Mouse (Mus musculus) forebrain, postnatal 0 days (tissue): ENCODE data around the gene Wwc2. TPM values are rescaled to one million over a fixed set of nuclear protein-coding genes. Genes with fewer than 3 reads are reported as not detected.

ENCODE experiments used
- ATAC-seq: fragments of 200-750 bp; cut with Nextera tagmentation; 2 replicates; pipeline ENCODE4 v1.8.0; 2017; ENCODE audit warnings: mild to moderate bottlenecking, moderate library complexity
- DNase-seq: peaks from one replicate; pipeline ENCODE4 v3.0.0-alpha.2; 2015
- H3K27ac ChIP-seq: fragments of 300-500 bp; sonication (generic); 2 replicates; pipeline ENCODE4 v1.5.1; 2014; ENCODE audit warnings: low read depth, mild to moderate bottlenecking, antibody characterized with exemption, low read length, moderate library complexity, mixed read lengths
- H3K27me3 ChIP-seq: fragments of 300-500 bp; sonication (generic); 2 replicates; pipeline ENCODE4 v1.6.1; 2014; ENCODE audit warnings: mild to moderate bottlenecking, low read length, mixed read lengths; ENCODE audit not compliant: insufficient read depth
- H3K36me3 ChIP-seq: fragments of 300-500 bp; sonication (generic); 2 replicates; pipeline ENCODE4 v1.6.1; 2014; ENCODE audit warnings: mild to moderate bottlenecking, moderate library complexity; ENCODE audit not compliant: insufficient read depth
- H3K4me1 ChIP-seq: fragments of 300-500 bp; sonication (generic); 2 replicates; pipeline ENCODE4 v1.6.1; 2014; ENCODE audit warnings: antibody characterized with exemption; ENCODE audit not compliant: insufficient read depth
- H3K4me2 ChIP-seq: fragments of 300-500 bp; sonication (generic); 2 replicates; pipeline ENCODE4 v1.6.1; 2014; ENCODE audit warnings: low read depth, mild to moderate bottlenecking, moderate library complexity
- H3K4me3 ChIP-seq: fragments of 300-500 bp; sonication (generic); 2 replicates; pipeline ENCODE4 v1.5.1; 2014; ENCODE audit warnings: low read depth, low read length, mixed read lengths
- H3K9ac ChIP-seq: fragments of 300-500 bp; sonication (generic); 2 replicates; pipeline ENCODE4 v1.6.1; 2014; ENCODE audit warnings: mild to moderate bottlenecking
- H3K9me3 ChIP-seq: fragments of 300-500 bp; sonication (generic); 2 replicates; pipeline ENCODE4 v1.6.1; 2016; ENCODE audit warnings: low read length
- CTCF ChIP-seq: sonication (generic); IDR thresholded peaks from 2 replicates; pipeline ENCODE4 v1.5.1; 2016; ENCODE audit warnings: antibody characterized with exemption, control low read depth, low read depth
- WGBS: fragments of 180-500 bp; shearing (Covaris S2); extraction: QIAGEN DNeasy Blood & Tissue Kit; methylation state at CpG from one replicate; pipeline ENCODE4 v1.1.7; 2014; 5-methylcytosine and 5-hydroxymethylcytosine counted together
- polyA plus RNA-seq: library from polyadenylated mRNA; unstranded; fragments of >200 nt; fragmentation: Nextera tagmentation; extraction: Ambion mirVana; gene quantifications from 2 replicates; pipeline ENCODE4 v1.2.1, GENCODE M21; 2015
- total RNA-seq: library from RNA; depleted of rRNA; stranded (reverse); fragments of >200 nt; gene quantifications from 2 replicates; pipeline ENCODE4 v1.2.3, GENCODE M21; 2014; rRNA removed

Gene Wwc2
- total RNA-seq (7.8 and 8.4 TPM in 2 replicates), polyA plus RNA-seq (3.1 and 4.7 TPM in 2 replicates)

DNA sequence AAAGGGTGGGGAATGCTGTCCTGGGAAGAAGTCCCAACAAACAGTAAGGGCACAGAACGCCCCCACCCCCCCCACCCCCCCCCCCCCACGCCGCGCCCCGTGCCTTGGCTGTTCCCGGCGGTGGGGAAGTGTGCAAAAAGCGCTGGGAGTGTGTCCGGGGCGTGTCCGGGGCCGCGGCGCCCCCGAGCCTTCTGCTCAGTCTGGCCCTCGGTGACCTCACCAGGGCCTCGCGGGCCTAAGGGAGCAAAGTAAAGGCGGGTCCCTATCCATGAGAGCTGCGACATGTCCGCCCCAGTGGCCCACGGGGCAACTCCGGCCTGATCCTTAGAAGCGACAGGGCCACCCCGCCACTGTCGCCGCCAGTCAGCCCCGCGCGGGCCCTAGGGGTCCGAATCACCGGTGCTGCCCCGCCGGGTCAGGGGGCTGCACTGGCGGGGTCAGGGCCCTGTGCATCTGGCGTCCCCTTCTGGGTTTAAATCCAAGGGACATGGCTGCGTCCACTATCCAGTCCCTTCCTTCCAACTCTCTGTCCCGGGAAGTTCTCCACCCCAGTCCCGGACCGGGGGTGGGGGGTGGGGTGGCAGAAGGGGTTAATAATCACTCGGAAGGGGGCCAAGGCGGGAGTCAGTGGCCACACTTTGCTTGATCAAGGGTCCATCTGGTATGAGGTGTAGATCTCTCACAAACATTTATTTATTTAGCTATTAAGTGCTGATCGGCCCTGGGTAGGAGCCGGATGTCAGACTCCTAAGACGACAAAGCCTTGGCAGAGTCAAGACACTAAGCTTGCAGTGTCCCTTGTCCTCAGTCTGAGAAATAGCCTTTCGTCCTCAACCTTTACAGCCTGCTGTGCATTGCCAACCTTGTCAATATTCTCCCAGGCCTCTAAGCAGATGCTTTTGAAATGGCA lies at the start of gene Wwc2:
Wwc2 (minus strand) TSS at position 14 of the 910 bp plus-strand sequence.
- Histone ChIP-seq H3K36me3 (no peaks in the 10 kb centered on the region), H3K4me2 (peak within 1 kb of the TSS; percentile 89), H3K4me3 (peak within 1 kb of the TSS; percentile 78), H3K4me1 (peaks cover 13% of the 10 kb centered on the region; the same call in 1 of the 2 replicates), H3K27ac (peak within 1 kb of the TSS; percentile 66), H3K27me3 (no peaks in the 10 kb centered on the region; the same call in 1 of the 2 replicates), H3K9ac (peak within 1 kb of the TSS; percentile 82), H3K9me3 (no peaks in the 10 kb centered on the region)
- DNase-seq, result no peak
- ATAC-seq, result peak; percentile 42
- no peak for TF ChIP-seq CTCF
- WGBS, result 7% methylated on average over 37 of the region's 46 CpGs

DNA sequence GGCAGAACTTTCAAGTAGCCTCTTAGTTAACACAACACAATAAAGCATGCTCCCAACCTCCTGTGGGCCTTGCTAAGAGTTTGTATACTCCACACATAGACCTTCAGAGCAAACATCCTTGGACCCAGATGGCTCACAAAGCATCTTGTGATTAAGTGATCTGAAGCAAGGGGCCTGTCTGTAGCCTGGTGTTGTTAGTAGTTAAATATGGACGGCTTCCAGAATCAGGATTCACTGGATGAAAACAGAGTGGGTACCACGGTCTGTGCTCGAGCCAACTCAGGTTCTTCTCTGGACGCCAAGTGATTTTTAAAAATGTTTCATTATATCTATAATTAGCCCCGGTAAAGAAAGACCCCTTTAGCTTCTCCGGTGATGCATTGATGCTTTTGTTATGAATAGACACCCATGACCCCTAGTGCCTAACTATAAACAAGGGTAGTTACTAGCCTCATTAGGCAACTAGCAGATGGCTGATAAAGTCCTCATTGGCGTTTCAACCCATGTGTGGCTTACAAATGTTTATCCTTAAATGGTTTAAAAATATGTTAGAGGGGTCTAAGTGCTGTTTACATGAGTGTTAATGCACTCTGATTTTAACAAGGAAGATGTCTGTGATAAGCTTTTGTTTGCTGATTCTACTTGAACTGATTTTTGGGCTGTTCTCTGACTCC lies 47.7 kb upstream of the Wwc2 start:
- no peaks in the 10 kb centered on the region for H3K4me1 ChIP-seq
- DNase-seq (no peak), ATAC-seq (no peak)
- no peak for TF ChIP-seq CTCF
- no peaks in the 10 kb centered on the region for H3K36me3 ChIP-seq
- no peak overlapping the region for H3K9ac ChIP-seq
- H3K27me3 ChIP-seq, result no peaks in the 10 kb centered on the region
- H3K4me3 ChIP-seq, result no peak overlapping the region
- no peak overlapping the region for H3K4me2 ChIP-seq
- WGBS, result 36% methylated on average over 7 of the region's 7 CpGs
- H3K9me3 ChIP-seq, result no peaks in the 10 kb centered on the region
- no peak overlapping the region for H3K27ac ChIP-seq

DNA sequence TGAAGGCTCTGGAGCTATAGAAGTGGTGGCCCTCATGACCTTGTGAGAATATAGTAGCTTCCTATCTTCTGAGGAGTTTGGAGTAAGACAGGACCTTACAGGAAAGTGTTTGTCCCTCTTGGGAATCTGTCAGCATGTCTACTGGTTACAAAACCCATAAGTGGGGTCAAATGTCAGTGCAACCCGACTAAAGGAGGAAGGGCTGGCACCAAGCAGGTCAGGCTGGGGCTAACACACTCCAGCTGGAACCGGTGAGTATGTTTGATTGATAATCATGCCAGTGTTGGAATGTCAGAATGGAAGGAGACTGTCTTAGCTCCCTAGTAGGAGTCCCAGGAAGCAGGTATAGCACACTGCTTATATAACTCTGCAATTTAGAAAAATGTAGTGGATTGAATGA lies 41.3 kb upstream of the Wwc2 start:
- Histone ChIP-seq H3K4me3 (no peak overlapping the region), H3K9ac (no peak overlapping the region), H3K27me3 (no peaks in the 10 kb centered on the region), H3K9me3 (no peaks in the 10 kb centered on the region), H3K4me2 (no peak overlapping the region), H3K36me3 (no peaks in the 10 kb centered on the region), H3K4me1 (no peaks in the 10 kb centered on the region), H3K27ac (no peak overlapping the region)
- ATAC-seq, result no peak
- WGBS, result 68% methylated on average over 2 of the region's 2 CpGs
- no peak for DNase-seq
- no peak for TF ChIP-seq CTCF

DNA sequence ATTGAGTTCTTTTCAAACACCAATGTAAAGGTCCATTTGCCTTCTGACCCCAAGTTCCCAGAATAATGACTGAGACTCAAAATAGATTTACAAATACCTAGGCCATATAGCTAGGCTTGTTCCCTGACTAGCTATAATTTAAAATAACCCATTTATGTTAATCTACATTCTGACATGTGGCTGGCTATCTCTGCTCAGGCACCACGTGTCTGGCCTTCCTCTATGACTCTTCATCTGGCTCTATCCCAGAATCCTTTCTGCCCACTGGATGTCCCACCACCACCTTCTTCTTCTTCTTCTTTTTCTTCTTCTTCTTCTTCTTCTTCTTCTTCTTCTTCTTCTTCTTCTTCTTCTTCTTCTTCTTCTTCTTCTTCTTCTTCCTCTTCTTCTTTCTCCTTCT lies 39.9 kb upstream of the Wwc2 start:
- ATAC-seq, result no peak
- 76% methylated on average over 1 of the region's 1 CpGs for WGBS

DNA sequence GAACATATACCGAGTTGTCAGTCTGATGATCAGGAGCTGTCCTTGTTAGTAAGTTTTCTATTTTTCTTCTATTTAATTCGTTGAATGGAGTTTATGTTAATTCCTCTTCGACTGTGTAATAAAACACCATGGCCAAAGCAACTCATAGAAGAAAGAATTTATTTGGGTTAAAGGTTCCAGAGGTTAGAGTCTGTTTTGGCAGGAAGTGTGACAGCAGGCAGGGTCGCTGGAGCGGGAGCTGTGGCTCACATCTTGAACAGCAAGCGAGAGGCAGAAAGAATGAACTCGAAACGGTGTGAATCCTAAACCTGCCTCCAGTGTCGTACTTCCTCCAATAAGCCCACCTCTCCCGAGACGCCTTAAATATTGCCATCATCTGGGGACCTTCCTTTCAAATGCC lies 36.1 kb upstream of the Wwc2 start:
- H3K9me3 ChIP-seq, result no peaks in the 10 kb centered on the region
- WGBS, result 39% methylated on average over 11 of the region's 11 CpGs
- no peaks in the 10 kb centered on the region for H3K4me1 ChIP-seq
- no peaks in the 10 kb centered on the region for H3K36me3 ChIP-seq
- H3K27ac ChIP-seq, result no peak overlapping the region
- H3K4me2 ChIP-seq, result no peak overlapping the region
- no peak for ATAC-seq
- no peak for TF ChIP-seq CTCF
- H3K9ac ChIP-seq, result no peak overlapping the region
- no peak overlapping the region for H3K4me3 ChIP-seq
- no peaks in the 10 kb centered on the region for H3K27me3 ChIP-seq
- DNase-seq, result no peak

More for the DNA sequence above, 39.9 kb upstream of the Wwc2 start:
- DNase-seq, result no peak
- Histone ChIP-seq H3K27me3 (no peaks in the 10 kb centered on the region), H3K4me1 (no peaks in the 10 kb centered on the region), H3K9me3 (no peaks in the 10 kb centered on the region), H3K27ac (no peak overlapping the region), H3K9ac (no peak overlapping the region), H3K4me2 (no peak overlapping the region), H3K4me3 (no peak overlapping the region), H3K36me3 (no peaks in the 10 kb centered on the region)
- TF ChIP-seq CTCF, result no peak

DNA sequence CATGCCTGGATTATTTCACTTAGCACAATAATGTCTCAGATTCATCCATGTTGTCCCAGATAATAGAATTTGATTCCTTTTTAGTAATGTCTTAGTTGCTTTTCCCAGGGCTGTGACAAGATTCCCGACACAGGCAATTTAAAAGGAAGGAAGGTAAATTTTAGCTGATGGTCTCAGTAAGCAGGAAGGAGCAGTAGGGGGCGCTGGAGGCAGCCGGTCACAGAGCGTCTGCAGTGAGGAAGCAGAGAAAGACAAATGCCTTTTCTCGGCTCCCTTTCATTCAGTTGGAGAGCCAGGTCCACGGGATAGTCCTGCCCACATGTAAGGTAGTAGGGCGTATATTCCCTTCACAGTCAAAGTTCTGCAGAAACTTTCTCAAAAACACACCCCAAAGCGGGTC lies 32.5 kb upstream of the Wwc2 start:
- Histone ChIP-seq H3K4me1 (no peaks in the 10 kb centered on the region), H3K27ac (no peak overlapping the region), H3K9me3 (no peaks in the 10 kb centered on the region), H3K4me3 (no peak overlapping the region), H3K27me3 (no peaks in the 10 kb centered on the region), H3K36me3 (no peaks in the 10 kb centered on the region), H3K4me2 (no peak overlapping the region), H3K9ac (no peak overlapping the region)
- 77% methylated on average over 8 of the region's 8 CpGs for WGBS
- DNase-seq, result no peak
- TF ChIP-seq CTCF, result 0 out of 2 replicates have a peak, but pooled peaks have one; percentile 2
- ATAC-seq, result no peak

DNA sequence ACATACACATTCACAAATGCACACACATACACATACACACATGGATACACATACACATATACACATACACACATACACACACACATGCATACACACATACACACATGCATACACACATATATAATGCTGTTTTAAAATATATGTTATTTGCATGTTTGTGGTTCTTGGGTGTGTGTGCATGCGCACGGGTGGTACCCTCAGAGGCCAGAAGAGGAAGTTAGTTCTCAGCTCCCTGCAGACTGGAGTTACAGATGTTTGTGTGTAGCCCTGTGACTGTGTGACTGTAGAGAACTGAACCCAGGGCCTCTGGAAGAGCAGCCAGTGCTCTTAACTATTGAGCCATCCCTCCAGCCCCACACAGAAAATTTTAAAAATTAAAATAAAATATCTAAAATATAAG lies 29.0 kb upstream of the Wwc2 start:
- 90% methylated on average over 2 of the region's 2 CpGs for WGBS
- Histone ChIP-seq H3K9ac (no peak overlapping the region), H3K4me2 (no peak overlapping the region), H3K4me3 (no peak overlapping the region), H3K27me3 (no peaks in the 10 kb centered on the region), H3K36me3 (no peaks in the 10 kb centered on the region), H3K27ac (no peak overlapping the region), H3K9me3 (no peaks in the 10 kb centered on the region), H3K4me1 (no peaks in the 10 kb centered on the region)
- DNase-seq (no peak), ATAC-seq (no peak)
- no peak for TF ChIP-seq CTCF
